Mouse (Mus musculus): ENCODE data around the gene Phlpp1.

DNA sequence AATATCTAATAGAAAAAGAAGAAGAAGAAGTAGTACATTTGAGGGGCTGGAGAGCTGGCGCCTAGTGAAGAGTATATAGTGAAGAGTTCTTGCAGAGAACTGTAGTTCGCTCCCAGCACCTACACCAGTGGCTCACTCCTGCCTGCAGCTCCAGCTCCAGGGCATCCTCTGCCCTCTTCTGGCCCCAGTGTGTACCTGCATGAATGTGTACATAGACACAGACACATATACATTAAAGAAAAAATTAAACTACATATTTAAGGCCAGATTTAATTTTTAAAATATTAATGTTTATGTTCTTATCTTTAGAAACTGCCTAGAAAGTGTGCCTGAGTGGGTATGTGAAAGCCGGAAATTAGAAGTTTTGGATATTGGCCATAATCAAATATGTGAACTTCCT, 175.2 kb downstream of the Phlpp1 start:
- TF ChIP-seq POLR2A (IDR thresholded peaks at IDR 0.05; ENCODE audit: borderline replicate concordance, extremely low read depth, insufficient read depth, insufficient read length, poor library complexity, severe bottlenecking) (no peak), CTCF (IDR thresholded peaks at IDR 0.05; ENCODE audit: borderline replicate concordance, extremely low read depth, insufficient read depth, insufficient read length) (peak; percentile 27; the same call in 1 of the 2 replicates)

Measured in brain, embryonic 14.5 days (tissue).